Mouse (Mus musculus) ES-CJ7 (cell line): ENCODE data around the gene Bsph2.

ENCODE experiments used
- DNase-seq: peaks from one replicate; pipeline ENCODE4 v3.0.0; 2011; ENCODE audit warnings: low read depth, low spot score

Bsph2 gene

DNA sequence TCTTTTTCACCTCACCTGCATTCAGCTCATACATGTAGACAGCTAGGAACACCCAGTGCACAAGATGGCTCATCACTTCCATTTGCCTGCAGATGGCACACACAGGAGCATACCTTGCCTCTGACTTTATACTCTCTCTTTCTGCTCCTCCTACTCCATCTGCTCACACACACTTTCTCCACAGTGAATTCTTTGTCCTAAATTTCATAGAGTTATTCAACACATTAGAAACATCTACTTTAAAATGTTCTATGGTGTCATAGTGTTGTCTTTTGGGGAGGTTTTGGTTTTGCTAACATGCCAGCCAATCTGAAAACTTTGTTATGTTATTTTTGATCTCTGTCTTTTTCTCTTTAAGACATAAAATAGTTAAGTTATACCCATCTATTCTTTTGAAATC lies at the start of gene Bsph2:
Gene Bsph2 (minus strand): TSS at position 101 of the 400 bp plus-strand sequence.
- no peak for DNase-seq

DNA sequence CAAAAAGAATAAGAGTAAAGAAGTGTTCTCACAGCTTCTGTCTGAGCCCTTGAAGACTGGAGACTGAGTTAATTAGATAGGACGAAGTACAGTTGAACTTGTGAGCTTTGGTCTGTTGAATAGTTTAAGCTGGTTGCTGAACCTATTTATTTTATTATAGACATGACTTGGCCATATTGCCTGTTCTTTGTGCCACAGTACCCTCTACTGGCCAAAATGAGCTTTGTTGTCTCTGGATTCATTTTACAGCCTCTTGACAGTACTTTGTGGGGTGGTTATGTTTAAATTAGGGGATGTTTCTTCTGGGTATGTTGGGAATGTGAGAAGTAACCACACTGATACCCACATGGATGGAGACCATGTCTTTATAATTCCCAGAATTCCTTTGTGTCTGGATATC lies 59.3 kb downstream of the Bsph2 start:
- peak; percentile 14 for DNase-seq
